Mouse (Mus musculus) myocyte (in vitro differentiated cells): ENCODE measurements around the gene Eaf2.

Source experiments
- CEBPB ChIP-seq: IDR thresholded peaks from 2 replicates; pipeline ENCODE4 v1.6.1; 2011; ENCODE audit warnings: mild to moderate bottlenecking, moderate library complexity; ENCODE audit not compliant: poor library complexity, insufficient read depth, severe bottlenecking
- E2F4 ChIP-seq: IDR thresholded peaks from one replicate; pipeline ENCODE4 v1.6.1; 2011; ENCODE audit warnings: mild to moderate bottlenecking, control low read depth, moderate library complexity; ENCODE audit not compliant: insufficient read depth
- MAX ChIP-seq: IDR thresholded peaks from one replicate; pipeline ENCODE4 v1.6.1; 2011; ENCODE audit warnings: low read depth, mild to moderate bottlenecking, control low read depth
- MYOD1 ChIP-seq, 3 experiments: IDR thresholded peaks; one replicate each; pipeline ENCODE4 v1.6.1; 2011; ENCODE audit warnings: control low read depth in 2 of 3, low read depth in 2 of 3, mild to moderate bottlenecking in 2 of 3, moderate library complexity in 1 of 3; ENCODE audit not compliant: insufficient read length in 2 of 3, control insufficient read depth in 1 of 3
- MYOG ChIP-seq, 3 experiments: IDR thresholded peaks; one replicate each; pipeline ENCODE4 v1.6.1; 2011; ENCODE audit warnings: control low read depth in 2 of 3, low read depth in 2 of 3, mild to moderate bottlenecking in 2 of 3; ENCODE audit not compliant: insufficient read length in 2 of 3, control insufficient read depth in 1 of 3, insufficient read depth in 1 of 3
- POLR2A ChIP-seq: IDR thresholded peaks from one replicate; pipeline ENCODE4 v1.6.1; 2011; ENCODE audit warnings: low read depth, mild to moderate bottlenecking, control low read depth, moderate library complexity; ENCODE audit not compliant: insufficient read length
- REST ChIP-seq: IDR thresholded peaks from one replicate; pipeline ENCODE4 v1.6.1; 2011; ENCODE audit warnings: mild to moderate bottlenecking, control low read depth, moderate library complexity; ENCODE audit not compliant: insufficient read depth, insufficient read length
- TCF12 ChIP-seq: IDR thresholded peaks from one replicate; pipeline ENCODE4 v1.6.1; 2011; ENCODE audit warnings: mild to moderate bottlenecking, control low read depth; ENCODE audit not compliant: poor library complexity, insufficient read depth, severe bottlenecking
- USF1 ChIP-seq: IDR thresholded peaks from one replicate; pipeline ENCODE4 v1.6.1; 2011; ENCODE audit warnings: low read depth, mild to moderate bottlenecking, control low read depth, moderate library complexity

DNA sequence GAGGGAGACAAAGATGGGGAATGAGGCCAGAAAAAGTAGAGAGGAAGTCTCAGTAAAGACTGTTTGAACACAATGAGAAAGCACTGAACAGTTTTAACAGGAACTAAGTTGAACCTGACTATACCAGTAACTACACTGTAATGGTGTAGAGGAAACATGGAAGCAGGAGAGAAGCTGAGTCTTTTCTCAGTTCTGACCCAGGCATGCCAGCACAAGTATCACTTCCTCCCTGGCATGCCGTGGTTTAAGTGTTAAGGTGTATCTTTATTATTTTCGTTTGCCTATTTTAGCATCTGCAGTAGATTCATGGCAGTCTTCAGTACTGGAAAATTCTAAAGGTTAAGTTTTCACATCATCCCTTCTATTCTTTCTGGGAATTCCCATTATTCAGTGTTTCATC lies 79.8 kb downstream of the Eaf2 start:
- TF ChIP-seq USF1 = no peak
- TF ChIP-seq POLR2A = no peak
- no peak for TF ChIP-seq CEBPB
- no peak for TF ChIP-seq MYOG (IDR thresholded peaks at IDR 0.05; ENCODE audit: control insufficient read depth in 1 of 3, insufficient read depth in 1 of 3, insufficient read length in 2 of 3, low read depth in 2 of 3)
- no peak for TF ChIP-seq MAX
- TF ChIP-seq TCF12 = no peak
- no peak for TF ChIP-seq REST
- TF ChIP-seq MYOD1 (IDR thresholded peaks at IDR 0.05; ENCODE audit: control insufficient read depth in 1 of 3, insufficient read length in 2 of 3, low read depth in 2 of 3) = no peak
- no peak for TF ChIP-seq E2F4
